Mouse (Mus musculus): ENCODE results near the gene Scube2. TPM values are rescaled to one million over a fixed set of nuclear protein-coding genes. Genes with fewer than 3 reads are reported as not detected.
A peak's percentile ranks its signal among the peaks of the same experiment; 100 is the strongest.

The Scube2 gene
- polyA plus RNA-seq, 1 experiment from 2014 or later = 1.8 TPM

DNA sequence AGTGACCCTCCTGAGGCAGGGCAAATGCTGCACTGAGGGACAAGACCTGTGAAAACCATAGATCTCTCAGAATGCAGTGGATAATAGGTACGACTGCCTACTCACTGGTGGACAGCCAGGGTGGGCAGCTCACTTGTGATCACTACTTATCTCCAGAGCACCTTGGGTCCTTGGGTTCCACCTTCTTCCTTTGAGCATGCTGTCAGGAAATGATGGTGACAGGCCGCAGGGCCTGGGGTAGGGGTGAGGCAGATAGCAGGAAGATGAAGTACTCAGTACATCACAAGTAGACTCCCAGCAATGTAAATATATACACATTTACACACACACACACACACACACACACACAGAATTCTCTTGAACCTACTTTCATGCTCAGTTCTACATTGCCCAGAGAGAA is 77.6 kb downstream of the Scube2 start:
- no peaks in the 10 kb centered on the region for H3K4me1 ChIP-seq (ENCODE audit: insufficient read depth, low read length)
- 83% methylated on average over 2 of the region's 2 CpGs for WGBS
- peaks cover 15% of the 10 kb centered on the region for H3K27me3 ChIP-seq (ENCODE audit: insufficient read depth, low read length)
- no peak overlapping the region for H3K4me3 ChIP-seq (ENCODE audit: low read length)
- H3K9ac ChIP-seq (replicated peaks; ENCODE audit: low read length) = no peak overlapping the region
- no peak overlapping the region for H3K27ac ChIP-seq (ENCODE audit: low read length)
- H3K4me2 ChIP-seq (replicated peaks; ENCODE audit: low read depth, low read length) = no peak overlapping the region
- H3K9me3 ChIP-seq (ENCODE audit: low read length) = no peaks in the 10 kb centered on the region
- no peak for ATAC-seq (ENCODE audit: low FRiP score, low TSS enrichment)
- H3K36me3 ChIP-seq (ENCODE audit: insufficient read depth, low read length) = no peaks in the 10 kb centered on the region

DNA sequence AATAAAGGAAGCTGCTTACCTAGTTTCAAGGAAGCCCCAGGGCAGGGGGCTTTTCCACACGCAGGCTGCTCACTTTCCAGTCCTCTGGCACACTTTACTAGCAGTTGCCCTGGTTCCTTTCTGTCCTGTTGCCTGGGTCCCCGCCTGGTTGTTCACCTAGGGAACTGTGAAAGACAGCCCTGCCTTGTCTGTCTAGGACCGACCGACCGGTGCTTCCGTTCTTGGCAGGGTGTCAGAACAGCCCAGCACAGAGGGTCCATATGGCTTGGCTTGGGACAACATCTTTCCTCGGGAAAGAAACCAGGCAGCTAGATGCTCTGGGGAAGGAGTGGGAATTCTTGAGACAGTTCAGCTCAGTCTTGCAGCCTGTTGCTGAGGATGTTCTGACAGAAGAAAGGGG is 82.2 kb downstream of the Scube2 start:
- H3K9ac ChIP-seq (replicated peaks; ENCODE audit: low read length) = no peak overlapping the region
- WGBS = 25% methylated on average over 7 of the region's 7 CpGs
- H3K36me3 ChIP-seq (ENCODE audit: insufficient read depth, low read length) = no peaks in the 10 kb centered on the region
- H3K4me2 ChIP-seq (replicated peaks; ENCODE audit: low read depth, low read length) = no peak overlapping the region
- peaks cover 14% of the 10 kb centered on the region for H3K4me1 ChIP-seq (ENCODE audit: insufficient read depth, low read length)
- H3K9me3 ChIP-seq (ENCODE audit: low read length) = no peaks in the 10 kb centered on the region
- H3K4me3 ChIP-seq (ENCODE audit: low read length) = no peak overlapping the region
- peaks cover 53% of the 10 kb centered on the region for H3K27me3 ChIP-seq (ENCODE audit: insufficient read depth, low read length)
- ATAC-seq (ENCODE audit: low FRiP score, low TSS enrichment) = no peak
- H3K27ac ChIP-seq (ENCODE audit: low read length) = no peak overlapping the region

DNA sequence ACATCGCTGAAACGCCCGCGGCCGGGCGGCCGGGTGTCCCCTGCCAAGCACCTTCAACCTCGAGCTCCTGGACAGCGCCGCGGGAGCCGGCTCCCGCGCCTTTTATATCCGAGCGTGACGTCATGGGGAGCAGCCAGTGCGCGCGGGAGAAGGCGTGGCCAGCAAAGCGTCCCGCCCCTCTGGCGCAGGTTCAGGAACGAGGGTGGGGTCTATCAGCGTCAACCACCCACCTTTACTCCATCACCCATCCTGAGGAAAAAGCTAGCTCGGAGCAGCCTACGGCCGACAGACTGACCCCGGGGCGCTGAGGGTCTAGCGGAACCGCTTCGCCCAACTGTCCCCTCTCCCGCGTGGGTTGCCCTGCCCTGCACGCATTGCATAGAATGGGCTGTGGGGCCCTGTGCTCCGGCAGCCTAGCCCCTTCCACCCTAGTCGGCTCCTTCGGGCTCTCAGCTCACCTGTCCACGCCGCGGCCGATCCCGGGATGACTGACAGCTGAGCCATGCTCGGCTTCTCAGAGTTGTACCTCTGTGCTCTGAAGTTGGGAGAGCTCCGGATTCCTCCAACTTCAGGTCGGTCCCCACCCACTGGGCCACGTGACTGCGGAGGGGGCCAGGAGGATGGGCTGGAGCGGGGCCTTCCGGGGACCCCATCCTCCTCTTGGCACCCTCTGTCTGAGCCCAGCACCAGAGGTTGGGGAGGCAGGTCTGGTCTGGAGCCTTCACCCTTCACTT is 83.8 kb downstream of the Scube2 start, which contains the start of gene Nrip3:
TSS of gene Nrip3 (minus strand) at position 556 of the 734 bp plus-strand sequence.
- Histone ChIP-seq H3K27ac (ENCODE audit: low read length) (no peak within 1 kb of the TSS), H3K4me3 (ENCODE audit: low read length) (peak within 1 kb of the TSS; percentile 49), H3K9me3 (ENCODE audit: low read length) (no peaks in the 10 kb centered on the region), H3K4me1 (ENCODE audit: insufficient read depth, low read length) (peaks cover 14% of the 10 kb centered on the region), H3K36me3 (ENCODE audit: insufficient read depth, low read length) (no peaks in the 10 kb centered on the region), H3K27me3 (ENCODE audit: insufficient read depth, low read length) (peaks cover 58% of the 10 kb centered on the region), H3K9ac (replicated peaks; ENCODE audit: low read length) (peak within 1 kb of the TSS; percentile 52), H3K4me2 (replicated peaks; ENCODE audit: low read depth, low read length) (peak within 1 kb of the TSS; percentile 66)
- 1% methylated on average over 51 of the region's 52 CpGs for WGBS
- peak; percentile 91 for ATAC-seq (ENCODE audit: low FRiP score, low TSS enrichment)

DNA sequence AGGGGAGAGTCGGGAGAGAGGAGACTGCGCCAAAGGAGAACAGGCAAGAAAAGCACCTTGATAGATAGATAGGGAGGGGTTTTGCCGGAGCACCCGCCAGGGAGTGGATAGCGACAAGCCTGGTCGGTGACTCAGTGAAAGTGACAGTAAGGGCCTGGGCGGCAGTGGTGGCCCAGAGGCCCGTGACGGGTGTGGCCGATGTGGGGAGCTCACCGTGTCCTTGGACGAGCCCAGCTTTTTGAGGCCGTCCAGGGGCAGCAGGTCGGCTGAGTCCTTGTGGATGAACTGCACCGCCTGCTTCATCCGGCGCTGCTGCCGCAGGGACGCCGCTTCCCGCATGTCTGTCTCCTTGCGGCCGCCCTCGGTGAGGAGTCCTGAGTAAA is 84.4 kb downstream of the Scube2 start:
- WGBS = 0% methylated on average over 24 of the region's 24 CpGs

DNA sequence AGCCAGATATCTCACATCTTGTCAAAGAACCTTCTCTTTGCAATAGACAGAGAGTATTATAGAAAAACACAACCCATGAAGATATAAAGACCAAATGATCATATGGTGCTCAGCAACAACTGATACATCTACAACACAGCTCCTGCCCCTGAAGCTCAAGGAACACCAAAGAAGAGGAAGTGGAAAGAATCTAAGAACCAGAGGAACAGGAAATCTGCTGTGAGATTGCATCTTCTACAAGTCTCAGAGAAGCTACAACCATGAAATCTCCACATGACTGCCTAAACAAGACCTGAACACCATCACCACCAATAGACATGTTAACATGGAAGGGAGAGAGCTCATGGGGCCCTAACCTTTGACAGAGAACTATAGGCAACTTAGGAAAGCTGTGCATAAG is 93.2 kb downstream of the Scube2 start:
- Histone ChIP-seq H3K36me3 (ENCODE audit: insufficient read depth, low read length) (no peaks in the 10 kb centered on the region), H3K4me2 (replicated peaks; ENCODE audit: low read depth, low read length) (no peak overlapping the region), H3K9ac (replicated peaks; ENCODE audit: low read length) (no peak overlapping the region), H3K4me1 (ENCODE audit: insufficient read depth, low read length) (no peaks in the 10 kb centered on the region), H3K4me3 (ENCODE audit: low read length) (no peak overlapping the region), H3K27me3 (ENCODE audit: insufficient read depth, low read length) (peaks cover 7% of the 10 kb centered on the region; the same call in 1 of the 2 replicates), H3K27ac (ENCODE audit: low read length) (no peak overlapping the region), H3K9me3 (ENCODE audit: low read length) (no peaks in the 10 kb centered on the region)
- no peak for ATAC-seq (ENCODE audit: low FRiP score, low TSS enrichment)

More for the DNA sequence above, 84.4 kb downstream of the Scube2 start:
- peak overlapping the region; percentile 66 for H3K4me2 ChIP-seq (replicated peaks; ENCODE audit: low read depth, low read length)
- H3K4me1 ChIP-seq (ENCODE audit: insufficient read depth, low read length) = peaks cover 14% of the 10 kb centered on the region
- ATAC-seq (ENCODE audit: low FRiP score, low TSS enrichment) = peak; percentile 42
- peaks cover 58% of the 10 kb centered on the region for H3K27me3 ChIP-seq (ENCODE audit: insufficient read depth, low read length)
- H3K9ac ChIP-seq (replicated peaks; ENCODE audit: low read length) = peak overlapping the region; percentile 52
- H3K36me3 ChIP-seq (ENCODE audit: insufficient read depth, low read length) = no peaks in the 10 kb centered on the region
- H3K9me3 ChIP-seq (ENCODE audit: low read length) = no peaks in the 10 kb centered on the region
- peak overlapping the region; percentile 49 for H3K4me3 ChIP-seq (ENCODE audit: low read length)
- no peak overlapping the region for H3K27ac ChIP-seq (ENCODE audit: low read length)

DNA sequence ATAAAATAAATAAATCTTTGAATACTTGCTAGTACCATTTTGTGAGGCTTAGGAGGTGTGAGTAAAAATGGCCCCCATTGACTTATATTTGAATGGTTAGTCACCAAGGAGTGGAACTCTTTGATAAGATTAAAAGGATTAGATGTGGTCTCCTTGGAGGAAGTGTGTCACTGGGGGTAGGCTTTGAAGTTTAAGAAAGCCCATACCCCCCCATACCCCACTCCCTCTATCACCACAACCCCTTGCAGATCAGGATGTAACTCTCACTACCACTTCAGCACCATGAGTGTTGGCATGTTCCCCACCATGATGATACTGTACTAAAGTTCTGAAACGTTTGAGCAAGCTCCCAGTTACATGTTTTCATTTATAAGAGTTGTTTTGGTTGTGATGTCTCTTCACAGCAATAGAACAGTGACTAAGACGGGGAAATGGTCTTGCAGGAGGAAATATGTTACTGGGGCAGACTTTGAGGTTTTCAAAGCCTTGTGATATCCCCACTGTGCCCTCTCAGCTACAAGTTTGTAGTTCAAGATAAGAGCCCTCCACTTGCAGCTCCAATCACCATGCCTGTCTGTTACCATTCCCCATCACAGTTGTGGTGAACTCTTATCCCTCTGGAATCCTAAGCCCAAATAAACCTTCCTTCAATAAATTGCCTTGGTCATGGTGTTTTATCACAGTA is 96.6 kb downstream of the Scube2 start:
- Histone ChIP-seq H3K27me3 (ENCODE audit: insufficient read depth, low read length) (0 out of 2 replicates have a peak, but pooled peaks cover 3% of the 10 kb centered on the region), H3K36me3 (ENCODE audit: insufficient read depth, low read length) (no peaks in the 10 kb centered on the region), H3K4me3 (ENCODE audit: low read length) (no peak overlapping the region), H3K27ac (ENCODE audit: low read length) (no peak overlapping the region), H3K4me1 (ENCODE audit: insufficient read depth, low read length) (no peaks in the 10 kb centered on the region), H3K9me3 (ENCODE audit: low read length) (no peaks in the 10 kb centered on the region), H3K4me2 (replicated peaks; ENCODE audit: low read depth, low read length) (no peak overlapping the region), H3K9ac (replicated peaks; ENCODE audit: low read length) (no peak overlapping the region)
- WGBS = 61% methylated on average over 2 of the region's 2 CpGs
- ATAC-seq (ENCODE audit: low FRiP score, low TSS enrichment) = no peak

DNA sequence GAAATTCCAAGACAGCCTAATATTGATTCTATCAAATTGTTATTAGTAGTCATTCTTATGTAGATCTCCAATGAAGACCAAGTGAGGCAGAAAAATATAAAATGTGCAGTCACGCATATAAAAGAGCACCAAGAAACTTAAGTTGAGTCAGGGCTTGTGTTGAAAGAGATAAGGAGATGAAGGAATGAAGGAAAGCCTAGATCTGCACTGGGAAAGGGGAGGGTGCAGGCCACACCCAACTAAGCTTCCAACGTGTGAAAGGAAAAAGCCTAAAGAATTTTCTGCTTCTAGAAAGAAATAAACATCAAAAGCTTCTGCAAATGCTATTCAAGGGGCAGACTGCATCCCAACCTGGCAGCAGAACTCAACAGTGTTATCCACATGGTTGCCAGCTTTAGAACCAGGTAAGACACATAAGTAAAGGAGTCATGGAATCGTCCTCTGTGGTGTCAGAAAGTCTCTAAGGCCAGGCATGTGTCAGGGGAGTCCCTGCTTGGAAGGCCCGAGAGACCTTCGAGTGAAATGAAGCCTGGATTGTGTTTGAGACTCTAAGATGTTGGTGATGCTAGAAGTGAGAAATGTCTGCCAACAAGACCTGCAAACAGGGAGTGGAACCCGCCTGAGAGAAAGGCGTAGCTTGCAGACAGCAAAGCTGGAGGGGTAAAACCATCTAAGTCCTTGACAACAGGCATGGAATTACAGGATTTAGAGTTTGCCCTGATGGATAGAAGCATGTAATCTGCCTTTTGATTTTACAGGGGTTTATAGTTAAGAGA is 97.7 kb downstream of the Scube2 start:
- Histone ChIP-seq H3K4me3 (ENCODE audit: low read length) (no peak overlapping the region), H3K4me1 (ENCODE audit: insufficient read depth, low read length) (no peaks in the 10 kb centered on the region), H3K36me3 (ENCODE audit: insufficient read depth, low read length) (no peaks in the 10 kb centered on the region), H3K9me3 (ENCODE audit: low read length) (no peaks in the 10 kb centered on the region), H3K27me3 (ENCODE audit: insufficient read depth, low read length) (no peaks in the 10 kb centered on the region), H3K9ac (replicated peaks; ENCODE audit: low read length) (no peak overlapping the region), H3K4me2 (replicated peaks; ENCODE audit: low read depth, low read length) (no peak overlapping the region), H3K27ac (ENCODE audit: low read length) (no peak overlapping the region)
- ATAC-seq (ENCODE audit: low FRiP score, low TSS enrichment) = no peak
- WGBS = 82% methylated on average over 7 of the region's 7 CpGs

DNA sequence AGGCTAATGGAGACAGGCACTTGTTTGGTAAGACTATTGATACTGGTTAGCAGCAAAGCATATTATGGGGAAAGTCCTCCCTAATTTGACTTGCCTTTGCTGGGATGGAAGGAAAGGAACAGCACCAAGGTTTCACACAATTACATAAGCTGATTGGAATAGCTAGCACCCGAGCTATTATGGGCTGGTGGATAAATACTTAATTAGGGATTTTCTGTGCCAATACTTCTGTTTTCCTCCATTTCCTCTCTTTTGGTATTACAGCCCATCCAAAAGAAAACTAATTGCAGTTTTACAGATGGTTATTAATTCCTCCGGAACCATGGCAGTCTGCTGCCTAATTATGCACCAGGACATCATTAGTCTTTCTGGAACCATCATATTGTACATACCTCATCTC is 101.5 kb downstream of the Scube2 start:
- Histone ChIP-seq H3K4me2 (replicated peaks; ENCODE audit: low read depth, low read length) (no peak overlapping the region), H3K27ac (ENCODE audit: low read length) (no peak overlapping the region), H3K27me3 (ENCODE audit: insufficient read depth, low read length) (no peaks in the 10 kb centered on the region), H3K4me3 (ENCODE audit: low read length) (no peak overlapping the region), H3K9ac (replicated peaks; ENCODE audit: low read length) (no peak overlapping the region), H3K36me3 (ENCODE audit: insufficient read depth, low read length) (no peaks in the 10 kb centered on the region), H3K4me1 (ENCODE audit: insufficient read depth, low read length) (no peaks in the 10 kb centered on the region), H3K9me3 (ENCODE audit: low read length) (no peaks in the 10 kb centered on the region)
- 84% methylated on average over 2 of the region's 2 CpGs for WGBS
- no peak for ATAC-seq (ENCODE audit: low FRiP score, low TSS enrichment)

DNA sequence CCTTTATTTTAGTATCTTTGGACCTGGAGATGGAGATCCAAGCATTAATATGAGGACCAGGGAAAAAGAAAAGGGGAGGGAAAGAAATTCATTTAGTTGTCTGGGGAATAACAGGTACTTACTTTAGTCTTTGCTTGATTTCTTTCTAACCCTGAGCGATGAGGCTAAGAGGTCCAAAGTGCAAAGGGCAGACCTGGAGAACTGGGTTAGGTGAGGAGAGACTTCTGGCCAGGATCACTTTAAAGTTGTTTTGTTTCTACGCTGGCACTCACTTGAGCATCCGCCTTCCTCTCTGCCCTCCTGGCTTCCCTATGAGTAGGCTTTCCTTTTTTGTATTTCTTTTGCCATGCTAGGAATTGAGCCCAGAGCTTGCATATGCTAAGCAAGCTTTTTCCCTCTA is 109.2 kb downstream of the Scube2 start:
- no peak overlapping the region for H3K4me2 ChIP-seq (replicated peaks; ENCODE audit: low read depth, low read length)
- H3K9me3 ChIP-seq (ENCODE audit: low read length) = no peaks in the 10 kb centered on the region
- 85% methylated on average over 3 of the region's 3 CpGs for WGBS
- H3K9ac ChIP-seq (replicated peaks; ENCODE audit: low read length) = no peak overlapping the region
- H3K36me3 ChIP-seq (ENCODE audit: insufficient read depth, low read length) = no peaks in the 10 kb centered on the region
- no peak overlapping the region for H3K4me3 ChIP-seq (ENCODE audit: low read length)
- no peak for ATAC-seq (ENCODE audit: low FRiP score, low TSS enrichment)
- H3K27ac ChIP-seq (ENCODE audit: low read length) = no peak overlapping the region
- no peaks in the 10 kb centered on the region for H3K27me3 ChIP-seq (ENCODE audit: insufficient read depth, low read length)
- H3K4me1 ChIP-seq (ENCODE audit: insufficient read depth, low read length) = peaks cover 8% of the 10 kb centered on the region
